Mouse (Mus musculus) neutrophil, adult 5-6 weeks (primary cell): ENCODE results near the gene Smco3. TPM values are rescaled to one million over a fixed set of nuclear protein-coding genes. Genes with fewer than 3 reads are reported as not detected.
"Not testable (repeated sequence)": the region's sequence is repeated elsewhere in the genome, so short reads cannot be mapped to it uniquely, and the experiment has no call there.

Source experiments
- ATAC-seq: fragments of 151-379, 151-347 bp; 2 replicates; pipeline ENCODE4 v1.8.0; 2017; ENCODE audit warnings: mild to moderate bottlenecking, moderate TSS enrichment; ENCODE audit not compliant: insufficient number of reproducible peaks, poor library complexity, low FRiP score, severe bottlenecking; ENCODE audit errors: extremely low read depth
- total RNA-seq: library from RNA; stranded (forward); fragments of 200-1000 nt; gene quantifications from 2 replicates; pipeline ENCODE4 v1.2.3, GENCODE M21; 2017

Gene Smco3
- total RNA-seq = 0.35 TPM in 1 of 2 replicates, not detected in the other

GRCm38 (mm10) chr6:136835352-136835751, at the start of gene Smco3:
Smco3 (minus strand) TSS chr6:136835452.
- ATAC-seq = no peak

- not testable (repeated sequence) for ATAC-seq
Measured at GRCm38 (mm10) chr6:136884766-136885165, 49.5 kb upstream of the Smco3 start.

GRCm38 (mm10) chr6:136883961-136884360, 48.7 kb upstream of the Smco3 start:
- ATAC-seq = no peak

GRCm38 (mm10) chr6:136883431-136883915, 48.2 kb upstream of the Smco3 start:
- ATAC-seq = no peak

GRCm38 (mm10) chr6:136881678-136882077, 46.4 kb upstream of the Smco3 start:
- no peak for ATAC-seq

- ATAC-seq = no peak
Measured at GRCm38 (mm10) chr6:136875670-136876069, 40.4 kb upstream of the Smco3 start, which contains the start of gene Mgp. Mgp (minus strand) TSS chr6:136875823.

GRCm38 (mm10) chr6:136874599-136874998, 39.3 kb upstream of the Smco3 start:
- ATAC-seq = no peak

- ATAC-seq = no peak
Measured at GRCm38 (mm10) chr6:136868921-136869320, 33.7 kb upstream of the Smco3 start.

- no peak for ATAC-seq
Measured at GRCm38 (mm10) chr6:136866150-136866549, 30.9 kb upstream of the Smco3 start.

GRCm38 (mm10) chr6:136865360-136865759, 30.1 kb upstream of the Smco3 start:
- no peak for ATAC-seq

- ATAC-seq = peak; percentile 47; the same call in 1 of the 2 replicates
Measured at GRCm38 (mm10) chr6:136861020-136861419, 25.8 kb upstream of the Smco3 start.

GRCm38 (mm10) chr6:136858420-136858819, 23.2 kb upstream of the Smco3 start:
- no peak for ATAC-seq

- ATAC-seq = no peak
Measured at GRCm38 (mm10) chr6:136857873-136858260, 22.6 kb upstream of the Smco3 start.

GRCm38 (mm10) chr6:136857186-136857872, 22.1 kb upstream of the Smco3 start, which contains the start of gene Art4:
Art4 (minus strand) TSS chr6:136857733.
- no peak for ATAC-seq

- no peak for ATAC-seq
Measured at GRCm38 (mm10) chr6:136856071-136856636, 20.9 kb upstream of the Smco3 start.

GRCm38 (mm10) chr6:136855183-136855582, 19.9 kb upstream of the Smco3 start:
- no peak for ATAC-seq

- ATAC-seq = peak; percentile 3; the same call in 1 of the 2 replicates
Measured at GRCm38 (mm10) chr6:136854361-136854781, 19.1 kb upstream of the Smco3 start.

- ATAC-seq = peak; percentile 23; the same call in 1 of the 2 replicates
Measured at GRCm38 (mm10) chr6:136852762-136853161, 17.5 kb upstream of the Smco3 start.

- no peak for ATAC-seq
Measured at GRCm38 (mm10) chr6:136852348-136852747, 17.1 kb upstream of the Smco3 start.

GRCm38 (mm10) chr6:136850267-136850666, 15.0 kb upstream of the Smco3 start:
- no peak for ATAC-seq
